ENCODE assay signal across 12 mouse cellular contexts in the genomic region with DNA sequence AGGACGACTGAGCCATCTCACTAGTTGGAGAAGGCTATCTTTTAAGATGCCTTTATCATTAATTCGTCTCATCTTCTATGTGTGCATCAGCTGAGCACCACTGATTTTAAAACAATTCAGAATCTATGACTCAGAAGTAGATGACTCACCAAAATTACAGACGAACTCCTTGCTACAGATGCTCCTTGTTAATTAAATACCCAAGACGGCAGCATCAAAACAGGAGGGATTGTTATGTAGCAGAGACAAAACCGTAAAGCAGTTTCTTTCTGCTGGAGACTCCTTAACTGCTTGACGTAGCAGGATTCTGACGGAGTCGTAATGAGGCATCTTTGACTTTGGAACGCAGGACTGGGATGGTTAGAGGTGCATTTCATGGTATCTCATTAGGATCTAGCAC.
"Had no signal": no experiment of that assay in that cellular context is flagged by ENCODE, and none has a peak within 500 bp of the region (broad histone marks: within the 10 kb centered on the region; RNA-seq: fewer than 3 reads in every experiment).

No protein-coding gene starts in this region.

- DNase-seq: kidney, adult 9 months; kidney, postnatal 14 days; kidney, postnatal 4 days; liver; lung, adult 18-20 months; lung, postnatal 14 days; lung, postnatal 4 days; midbrain, embryonic 14.5 days; retina, postnatal 1 day; right cerebral cortex, postnatal 25 days; spleen, adult 18-20 months; thymus, postnatal 36 days had no signal
